ENCODE assay signal across 10 mouse cellular contexts in genomic region chr2:164867566-164867965, GRCm38 (mm10). TPM values are rescaled to one million over a fixed set of nuclear protein-coding genes. Genes with fewer than 3 reads are reported as not detected.
DNase-seq lines count a peak whose midpoint lies in the region; ATAC-seq lines count a peak whose summit lies in the region.
"Had no signal": no experiment of that assay in that cellular context is flagged by ENCODE, and none has a peak within 500 bp of the region (broad histone marks: within the 10 kb centered on the region; RNA-seq: fewer than 3 reads in every experiment).

No protein-coding gene starts in this region.

- peak overlapping the region; percentile 92 for H3K27ac ChIP-seq in heart, embryonic 12.5 days (ENCODE audit: poor library complexity, severe bottlenecking)
- H3K27ac ChIP-seq in liver, embryonic 12.5 days: 0 out of 2 replicates have a peak overlapping the region, but pooled peaks have one; percentile 25

- no peaks in the 10 kb centered on the region for H3K36me3 ChIP-seq in heart, embryonic 12.5 days
- H3K36me3 ChIP-seq in liver, embryonic 12.5 days: no peaks in the 10 kb centered on the region

- H3K4me1 ChIP-seq in heart, embryonic 12.5 days (replicated peaks): peaks cover 25% of the 10 kb centered on the region
- peaks cover 21% of the 10 kb centered on the region for H3K4me1 ChIP-seq in liver, embryonic 12.5 days

- 91% methylated on average over 7 of the region's 7 CpGs for WGBS in heart, embryonic 12.5 days
- 86% methylated on average over 7 of the region's 7 CpGs for WGBS in liver, embryonic 12.5 days (ENCODE audit: insufficient replicate concordance)

- intact Hi-C loops in left cerebral cortex, postnatal 4 days (cut with DNase I): no loop called here

- H3K4me2 ChIP-seq in heart, embryonic 12.5 days: no peak overlapping the region
- no peak overlapping the region for H3K4me2 ChIP-seq in liver, embryonic 12.5 days

- ATAC-seq in heart, embryonic 12.5 days (ENCODE audit: insufficient number of reproducible peaks, low FRiP score): no peak
- ATAC-seq in liver, embryonic 12.5 days: no peak

- no peak for DNase-seq in heart, adult 9 months (ENCODE audit: low spot score in 2 of 2)
- DNase-seq in 3T3-L1 (ENCODE audit: low read depth, low spot score): peak; percentile 53
- peak; percentile 86 for DNase-seq in ZHBTc4 (ENCODE audit: low read depth, low spot score)
- DNase-seq in urinary bladder, postnatal 36 days (ENCODE audit: low spot score in 2 of 2): no peak
- DNase-seq in left cerebral cortex, postnatal 4 days: no peak
- DNase-seq in right cerebral cortex, adult 2 months (ENCODE audit: low spot score in 2 of 2): no peak
- DNase-seq: thymus, adult 18-20 months had no signal

- no peak overlapping the region for H3K4me3 ChIP-seq in heart, embryonic 12.5 days
- H3K4me3 ChIP-seq in liver, embryonic 12.5 days: no peak overlapping the region

- peaks cover 8% of the 10 kb centered on the region for H3K9me3 ChIP-seq in heart, embryonic 12.5 days (replicated peaks)
- H3K9me3 ChIP-seq in liver, embryonic 12.5 days (replicated peaks): peaks cover 4% of the 10 kb centered on the region; the same call in 1 of the 2 replicates

- H3K9ac ChIP-seq in heart, embryonic 12.5 days: no peak overlapping the region
- H3K9ac ChIP-seq in liver, embryonic 12.5 days: no peak overlapping the region

- H3K27me3 ChIP-seq in heart, embryonic 12.5 days (replicated peaks): no peaks in the 10 kb centered on the region
- no peaks in the 10 kb centered on the region for H3K27me3 ChIP-seq in liver, embryonic 12.5 days (replicated peaks)

RNA-seq across cellular contexts. Expression of gene Pltp, which starts 10.1 kb away (rescaled TPM):
- 9.7 and 9.9 TPM in 2 replicates for polyA plus RNA-seq in heart, embryonic 12.5 days (2016; fragmentation: Nextera tagmentation; extraction: Ambion mirVana)
- polyA plus RNA-seq in liver, embryonic 12.5 days (2016; fragmentation: Nextera tagmentation; extraction: Ambion mirVana): 8.4 and 8.7 TPM in 2 replicates
- total RNA-seq in left cerebral cortex, postnatal 4 days (2021): 10 to 100 TPM; 63.5 to 71.3 TPM

RNA-seq across cellular contexts. Expression of gene Pcif1, which starts 11.5 kb away (rescaled TPM):
- 52.1 and 53.1 TPM in 2 replicates for polyA plus RNA-seq in heart, embryonic 12.5 days (2016; fragmentation: Nextera tagmentation; extraction: Ambion mirVana)
- polyA plus RNA-seq in liver, embryonic 12.5 days (2016; fragmentation: Nextera tagmentation; extraction: Ambion mirVana): 48.6 and 51.5 TPM in 2 replicates
- total RNA-seq in left cerebral cortex, postnatal 4 days (2021): 10 to 100 TPM; 53.9 to 61.4 TPM

RNA-seq across cellular contexts. Expression of gene Neurl2, which starts 34.3 kb away (rescaled TPM):
- 45.0 and 45.5 TPM in 2 replicates for polyA plus RNA-seq in heart, embryonic 12.5 days (2016; fragmentation: Nextera tagmentation; extraction: Ambion mirVana)
- polyA plus RNA-seq in liver, embryonic 12.5 days (2016; fragmentation: Nextera tagmentation; extraction: Ambion mirVana): 2.1 and 2.2 TPM in 2 replicates
- 1 to 10 TPM; 5.1 to 5.6 TPM for total RNA-seq in left cerebral cortex, postnatal 4 days (2021)

RNA-seq across cellular contexts. Expression of gene Ctsa, which starts 34.9 kb away (rescaled TPM):
- polyA plus RNA-seq in heart, embryonic 12.5 days (2016; fragmentation: Nextera tagmentation; extraction: Ambion mirVana): 169 and 175 TPM in 2 replicates
- 66.7 and 69.3 TPM in 2 replicates for polyA plus RNA-seq in liver, embryonic 12.5 days (2016; fragmentation: Nextera tagmentation; extraction: Ambion mirVana)
- 10 to 100 TPM; 56.8 to 62.2 TPM for total RNA-seq in left cerebral cortex, postnatal 4 days (2021)

RNA-seq across cellular contexts. Expression of gene Spata25, which starts 39.2 kb away (rescaled TPM):
- polyA plus RNA-seq in heart, embryonic 12.5 days (2016; fragmentation: Nextera tagmentation; extraction: Ambion mirVana): not detected in 2 replicates
- not detected in 2 replicates for polyA plus RNA-seq in liver, embryonic 12.5 days (2016; fragmentation: Nextera tagmentation; extraction: Ambion mirVana)
- 1 to 10 TPM; 1.1 to 1.2 TPM for total RNA-seq in left cerebral cortex, postnatal 4 days (2021)
- polyA plus RNA-seq: large intestine, adult 2 months had no signal

Comparison
In these comparisons a context has a peak if more than half of its experiments do, and no peak if none do; other contexts are left out.
1. DNase-seq: peak in 3T3-L1 (single experiment) and ZHBTc4 (single experiment); none in heart, adult 9 months (0 of 2), urinary bladder, postnatal 36 days (0 of 2), left cerebral cortex, postnatal 4 days (single experiment) and right cerebral cortex, adult 2 months (0 of 2).
2. RNA of gene Neurl2, which starts 34.3 kb away (polyA plus RNA-seq): 45.0 to 45.5 TPM in heart, embryonic 12.5 days; 2.1 to 2.2 TPM in liver, embryonic 12.5 days; every median in the first group is over 10 times any median in the second.